Mouse (Mus musculus): ENCODE results near the gene Actg2.
"Not testable (repeated sequence)": the region's sequence is repeated elsewhere in the genome, so short reads cannot be mapped to it uniquely, and the experiment has no call there.

- TF ChIP-seq E2F4 (IDR thresholded peaks at IDR 0.05; ENCODE audit: insufficient read depth); CEBPB (IDR thresholded peaks at IDR 0.05; ENCODE audit: insufficient read depth, poor library complexity, severe bottlenecking); MAX (IDR thresholded peaks at IDR 0.05; ENCODE audit: low read depth); POLR2A (IDR thresholded peaks at IDR 0.05; ENCODE audit: insufficient read length, low read depth); TCF12 (IDR thresholded peaks at IDR 0.05; ENCODE audit: insufficient read depth, poor library complexity, severe bottlenecking): not testable (repeated sequence)
Measured at GRCm38 (mm10) chr6:83585328-83585727, 49.3 kb upstream of the Actg2 start.
